Mouse (Mus musculus): ENCODE data around the gene Rpl27.
"Not testable (repeated sequence)": the region's sequence is repeated elsewhere in the genome, so short reads cannot be mapped to it uniquely, and the experiment has no call there.

Rpl27 gene

DNA sequence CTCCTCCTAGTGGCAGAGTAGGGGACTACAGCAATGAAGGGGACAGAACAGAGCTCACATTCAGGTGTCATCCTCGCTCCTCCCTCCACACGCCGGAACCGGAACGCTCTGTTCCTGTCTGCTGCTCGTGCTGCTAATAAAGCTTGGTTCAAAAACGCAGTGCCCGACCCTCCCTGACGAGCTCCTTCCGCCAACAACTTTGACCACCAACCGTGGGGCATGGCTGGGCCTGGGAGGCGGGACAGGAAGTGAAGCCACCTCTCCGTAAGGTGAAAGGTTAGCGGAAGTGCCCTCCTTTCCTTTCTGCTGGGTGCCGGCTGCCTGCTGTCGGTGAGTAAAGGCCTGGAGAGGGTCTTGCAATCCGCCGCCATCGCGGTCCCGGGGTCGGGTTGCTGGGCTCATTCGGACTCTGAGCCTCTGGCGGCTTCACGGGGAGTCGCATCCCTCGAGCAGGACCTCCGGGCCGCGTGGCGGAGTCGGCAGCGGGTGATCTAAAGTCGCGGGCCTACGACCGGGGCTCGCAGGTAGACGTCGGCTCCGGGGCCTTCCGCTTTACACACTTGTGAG is at the start of gene Rpl27:
Rpl27 (plus strand) TSS at position 172 of the 567 bp plus-strand sequence.
- DNase-seq = peak; percentile 99

DNA sequence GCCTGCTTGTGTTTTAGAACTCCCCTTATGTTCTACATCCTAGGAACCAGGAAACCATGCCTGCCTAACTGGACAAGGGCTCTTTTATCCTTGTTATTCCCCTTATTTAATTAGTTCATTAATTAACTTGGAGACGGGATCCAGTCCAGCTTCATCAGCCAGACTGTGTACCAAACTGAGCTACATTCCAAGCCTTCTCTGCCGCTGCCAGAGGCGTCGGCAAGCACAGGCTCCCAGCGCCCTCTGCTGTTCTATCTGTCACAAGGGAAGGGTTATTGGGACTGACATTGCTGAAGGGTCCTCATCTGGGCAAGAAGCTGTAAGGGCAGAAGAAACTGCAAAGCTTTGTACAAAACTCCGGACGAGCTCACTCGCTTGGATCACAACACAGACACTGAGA is 47.0 kb upstream of the Rpl27 start:
- DNase-seq = peak; percentile 85

DNA sequence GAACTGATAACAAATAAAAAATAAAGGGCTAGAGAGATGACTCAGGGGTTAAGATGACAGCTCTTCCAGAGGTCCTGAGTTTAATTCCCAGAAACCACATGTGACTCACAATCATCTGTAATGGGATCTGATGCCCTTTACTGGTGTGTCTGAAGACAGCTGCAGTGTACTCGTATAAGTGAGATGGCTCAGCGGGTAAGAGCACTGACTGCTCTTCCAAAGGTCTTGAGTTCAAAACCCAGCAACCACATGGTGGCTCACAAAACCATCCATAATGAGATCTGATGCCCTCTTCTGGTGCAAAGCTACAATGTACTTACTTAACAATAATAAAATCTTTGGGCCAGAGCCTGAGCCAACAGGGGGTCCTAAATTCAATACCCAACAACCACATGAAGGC is 26.8 kb upstream of the Rpl27 start:
- no peak for DNase-seq

DNA sequence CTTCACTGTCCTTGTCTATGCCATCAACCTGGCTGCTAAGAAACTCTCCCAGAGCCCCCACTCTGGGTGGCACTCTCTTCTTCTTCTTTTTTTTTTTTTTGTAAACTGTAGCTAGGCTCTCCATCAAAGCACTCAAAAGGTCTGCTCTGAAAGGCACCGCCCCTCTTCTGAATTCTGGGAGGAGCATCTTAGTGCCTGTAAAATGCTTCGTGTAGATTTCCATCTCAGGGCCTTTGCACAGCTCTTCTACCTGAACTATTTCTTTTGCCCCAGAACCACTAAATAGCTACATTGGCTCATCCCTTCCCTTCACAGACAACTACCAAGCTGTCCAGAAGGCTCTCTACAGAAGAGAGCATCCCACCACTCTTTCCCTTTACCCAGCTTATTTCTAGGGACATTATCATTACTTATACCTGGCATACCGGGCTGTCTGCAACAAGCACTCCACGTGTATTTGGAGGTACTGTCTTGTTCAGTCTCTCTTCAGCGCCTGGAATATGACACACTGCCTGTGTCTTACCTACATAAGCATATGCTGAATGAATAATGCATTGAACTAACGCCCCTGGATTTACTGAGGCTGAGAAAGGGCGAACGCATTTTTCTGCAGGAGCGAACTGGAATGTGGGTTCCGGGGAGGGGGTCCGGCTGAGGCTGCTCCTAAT is 25.5 kb upstream of the Rpl27 start:
- peak; percentile 32 for DNase-seq

DNA sequence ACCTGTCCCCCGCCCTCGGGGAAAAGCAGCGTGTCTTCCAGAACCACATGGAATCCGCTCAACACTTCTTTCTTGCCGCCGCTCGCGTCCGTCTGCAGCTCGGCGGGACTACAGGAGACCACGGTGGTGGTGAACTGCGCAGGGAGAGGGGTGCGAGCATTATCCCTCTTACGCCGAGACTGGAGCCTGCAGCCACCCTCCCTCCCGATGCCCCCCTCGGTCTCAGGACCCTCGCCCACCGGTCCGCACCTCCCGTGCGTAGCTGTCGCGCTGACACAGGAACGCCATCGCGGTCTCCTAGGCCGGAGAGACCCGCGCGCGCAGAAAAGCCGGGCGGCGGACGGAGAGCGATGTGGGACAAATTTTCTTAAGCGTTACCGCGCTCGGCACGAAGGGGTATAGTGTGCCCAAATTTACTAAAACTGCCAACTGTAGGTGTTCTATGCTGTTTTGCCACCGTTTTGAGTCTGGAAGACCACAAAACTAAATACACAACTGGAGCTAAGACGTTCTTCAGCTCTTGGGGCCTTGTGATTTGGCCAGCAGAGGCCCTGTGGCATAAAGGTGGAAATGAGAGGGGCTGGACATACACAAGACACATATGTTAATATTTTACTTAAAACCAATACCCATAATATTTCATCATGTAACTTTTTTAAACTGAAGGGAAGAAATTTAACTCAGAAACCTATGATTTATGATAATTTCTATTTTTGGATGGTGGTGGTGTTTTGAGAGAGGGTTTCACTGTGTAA is 24.8 kb upstream of the Rpl27 start, which contains the start of gene Aarsd1:
Aarsd1 (minus strand) TSS at position 515 of the 755 bp plus-strand sequence.
- DNase-seq = peak; percentile 93

DNA sequence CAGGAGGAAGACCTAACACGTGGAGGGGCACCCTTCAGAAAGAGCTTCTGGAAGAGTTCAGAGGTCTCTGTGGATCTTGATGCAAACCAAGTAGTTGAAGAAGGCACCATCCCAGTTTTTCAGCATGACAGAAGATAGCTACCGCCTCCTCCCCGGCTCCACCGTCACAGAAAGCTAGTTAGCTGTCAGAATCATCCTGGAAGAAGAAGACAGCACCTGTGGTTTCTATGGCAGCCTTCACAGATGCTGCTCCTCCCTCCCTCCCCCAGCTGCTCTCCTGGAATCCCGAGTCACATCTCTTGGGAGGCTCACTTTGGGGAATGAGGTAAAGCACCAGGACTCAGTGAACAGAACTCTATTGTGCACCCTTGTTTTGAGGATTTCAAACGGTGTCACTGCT is 23.1 kb upstream of the Rpl27 start:
- no peak for DNase-seq

DNA sequence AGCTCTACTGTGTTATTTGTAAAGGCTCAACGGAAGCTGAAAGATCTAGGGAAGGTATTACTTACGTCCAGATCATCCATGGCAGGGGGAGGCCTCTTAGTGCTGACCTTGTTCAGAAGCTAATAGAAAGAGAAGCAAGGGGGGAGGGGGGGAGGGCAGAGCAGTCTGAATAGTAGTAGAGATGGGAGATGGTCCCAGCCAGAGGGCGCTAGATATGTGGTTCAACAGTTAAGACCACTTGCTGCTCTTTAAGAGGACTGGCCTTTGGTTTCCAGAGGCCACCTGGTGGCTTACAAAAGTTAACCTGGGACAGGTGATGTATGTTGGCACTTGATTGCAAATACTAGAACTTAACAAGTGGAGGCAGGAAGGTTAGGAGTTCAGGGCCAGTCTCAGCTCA is 22.5 kb upstream of the Rpl27 start:
- peak; percentile 26 for DNase-seq

DNA sequence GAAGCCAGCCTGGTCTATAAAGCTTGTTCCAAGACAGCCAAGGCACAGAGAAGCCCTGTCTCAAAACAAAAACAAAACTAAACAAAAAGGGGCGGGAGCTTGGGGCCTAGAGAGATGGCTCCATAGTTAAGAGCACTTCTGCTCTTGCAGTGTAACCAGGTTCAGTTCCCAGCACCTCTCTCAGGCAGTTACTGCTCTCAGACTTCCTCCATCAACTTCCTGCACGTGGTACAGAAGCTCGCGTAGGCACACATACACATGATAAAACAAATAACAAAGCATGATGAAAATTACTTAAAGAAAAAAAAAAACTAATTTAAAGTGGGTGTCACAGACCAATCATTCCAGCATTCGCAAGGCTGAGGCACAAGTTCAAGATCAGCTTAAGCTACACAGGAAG is 21.9 kb upstream of the Rpl27 start:
- DNase-seq = no peak

DNA sequence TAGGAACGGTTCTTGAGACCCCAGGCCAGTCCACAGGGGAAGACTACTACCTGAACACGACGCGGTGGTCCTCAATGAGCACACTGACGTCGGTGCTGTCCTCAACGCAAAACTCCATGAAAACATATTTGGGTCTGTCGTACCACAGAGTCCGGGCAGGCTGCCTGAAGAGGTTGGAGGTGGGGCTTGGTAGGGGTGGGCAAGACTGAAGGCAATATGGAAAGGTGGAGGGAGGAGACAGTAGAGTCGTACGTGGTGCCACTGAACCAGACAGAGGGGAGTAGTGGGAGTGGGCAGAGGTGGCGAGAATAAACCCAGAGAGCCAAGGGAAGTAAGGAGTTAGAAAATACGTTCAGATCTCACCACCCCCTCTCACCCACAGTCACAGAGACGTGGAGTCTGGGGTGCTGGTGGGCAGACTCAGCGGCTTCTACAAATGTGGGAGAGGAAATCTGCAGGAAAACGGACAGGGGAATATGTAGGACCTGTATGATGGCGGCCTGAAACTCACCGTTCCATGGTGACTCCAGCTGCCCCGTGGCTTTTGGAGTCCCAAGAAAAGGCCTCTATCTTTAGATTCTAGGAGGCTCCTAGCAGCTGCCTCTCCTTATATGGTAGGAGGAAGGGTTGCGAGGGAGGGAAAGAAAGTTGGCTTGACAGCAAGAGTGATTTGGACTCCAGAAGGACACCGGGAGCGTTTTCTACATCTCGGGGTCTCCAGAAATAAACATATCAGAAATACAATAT is 17.8 kb upstream of the Rpl27 start, which contains the start of gene Gm27029:
Gm27029 (minus strand) TSS at position 692 of the 747 bp plus-strand sequence.
- DNase-seq = peak; percentile 44

DNA sequence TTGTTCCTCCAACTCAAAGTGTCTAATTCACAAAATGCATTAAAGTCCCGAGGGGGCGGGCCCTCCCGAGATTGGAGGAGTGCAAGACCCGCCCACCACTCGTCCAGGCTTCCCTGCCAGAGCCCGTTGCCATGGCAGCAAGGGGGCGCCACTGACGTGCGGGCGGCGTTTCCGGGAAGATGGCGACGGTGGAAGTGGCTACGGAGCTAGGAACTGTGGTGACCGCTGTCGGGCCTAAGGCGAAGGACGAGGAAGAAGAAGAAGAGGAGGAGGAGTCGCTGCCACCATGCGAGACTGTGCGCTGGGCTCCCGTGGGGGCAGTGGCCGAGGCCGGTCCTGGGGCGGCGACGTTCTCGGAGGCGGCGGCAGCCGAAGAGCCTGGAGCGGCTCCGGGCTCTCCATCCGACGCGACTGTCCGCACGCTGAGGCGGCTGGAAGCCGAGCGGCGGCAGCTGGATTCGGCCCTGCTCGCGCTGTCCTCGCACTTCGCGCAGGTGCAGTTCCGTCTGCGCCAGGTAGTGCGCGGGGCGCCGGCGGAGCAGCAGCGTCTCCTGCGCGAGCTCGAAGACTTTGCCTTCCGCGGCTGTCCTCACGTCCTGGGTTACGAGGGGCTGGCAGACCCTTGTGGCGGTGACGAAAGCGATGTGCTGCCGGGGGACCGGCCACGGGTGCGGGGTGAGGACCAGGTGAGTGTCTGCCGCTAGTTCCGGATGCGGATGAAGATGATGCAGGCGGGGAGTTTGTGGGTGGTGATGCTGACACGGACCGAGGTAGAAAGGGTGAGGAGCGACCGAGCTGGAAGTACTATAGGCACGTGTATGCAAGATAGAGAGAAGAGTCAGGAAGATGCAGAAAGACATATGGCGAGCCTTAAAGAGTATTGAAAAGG is 16.9 kb upstream of the Rpl27 start, which contains the start of the genes Rundc1 and Ptges3l:
Rundc1 (plus strand) TSS at position 161 of the 889 bp plus-strand sequence.
Ptges3l (minus strand) TSS at position 409 of the 889 bp plus-strand sequence.
- peak; percentile 99 for DNase-seq

DNA sequence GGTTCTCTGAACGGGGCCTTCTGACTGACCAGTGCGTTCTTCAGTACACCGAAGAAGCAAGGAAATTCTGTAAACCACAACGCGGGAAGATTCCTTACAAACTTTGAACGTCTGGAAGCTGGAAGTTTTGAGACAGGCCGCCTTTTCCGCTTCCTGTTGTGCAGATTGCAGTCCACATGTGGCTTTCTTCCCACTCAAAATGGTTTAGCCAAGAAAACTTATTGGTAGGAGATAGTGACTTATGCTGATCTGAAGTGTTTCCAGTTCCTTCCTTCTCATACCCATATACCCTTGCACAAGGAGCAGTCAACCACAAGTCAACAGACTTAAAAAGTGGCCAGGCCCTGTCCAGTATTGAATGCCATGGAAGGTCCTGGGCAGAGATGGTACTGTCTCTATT is 15.9 kb upstream of the Rpl27 start:
- no peak for DNase-seq

DNA sequence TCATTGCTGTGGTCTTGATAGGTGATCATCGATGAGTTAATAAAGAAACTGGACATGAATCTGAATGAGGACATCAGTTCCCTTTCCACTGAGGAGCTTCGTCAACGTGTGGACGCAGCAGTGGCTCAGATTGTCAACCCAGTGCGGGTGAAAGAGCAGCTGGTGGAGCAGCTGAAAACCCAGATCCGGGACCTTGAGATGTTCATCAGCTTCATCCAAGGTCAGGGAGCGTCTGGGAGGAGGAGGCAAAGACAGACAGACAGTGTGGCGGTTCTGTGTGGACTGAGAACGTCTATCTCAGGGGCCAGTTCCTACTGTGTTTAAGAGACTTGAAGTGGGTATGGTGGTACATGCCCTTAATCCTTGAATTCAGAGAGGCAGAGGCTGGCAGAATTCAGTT is 10.8 kb upstream of the Rpl27 start:
- DNase-seq = no peak

DNA sequence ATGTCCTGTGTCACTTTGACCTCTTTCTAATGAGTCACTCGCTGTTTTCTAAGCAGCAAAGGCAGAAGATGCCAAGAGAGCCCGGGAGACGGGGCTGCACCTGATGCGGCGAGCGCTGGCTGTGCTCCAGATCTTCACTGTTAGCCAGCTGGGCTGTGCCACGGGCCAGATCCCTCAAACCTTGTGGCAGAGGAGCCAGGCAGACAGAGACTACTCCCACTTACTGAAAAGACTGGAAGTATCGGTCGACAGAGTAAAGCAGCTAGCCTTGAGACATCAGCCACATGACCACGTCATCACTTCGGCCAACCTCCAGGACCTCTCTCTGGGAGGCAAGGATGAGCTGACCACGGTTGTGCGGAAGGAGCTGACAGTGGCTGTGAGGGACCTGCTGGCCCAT is 8.7 kb upstream of the Rpl27 start:
- DNase-seq = no peak

DNA sequence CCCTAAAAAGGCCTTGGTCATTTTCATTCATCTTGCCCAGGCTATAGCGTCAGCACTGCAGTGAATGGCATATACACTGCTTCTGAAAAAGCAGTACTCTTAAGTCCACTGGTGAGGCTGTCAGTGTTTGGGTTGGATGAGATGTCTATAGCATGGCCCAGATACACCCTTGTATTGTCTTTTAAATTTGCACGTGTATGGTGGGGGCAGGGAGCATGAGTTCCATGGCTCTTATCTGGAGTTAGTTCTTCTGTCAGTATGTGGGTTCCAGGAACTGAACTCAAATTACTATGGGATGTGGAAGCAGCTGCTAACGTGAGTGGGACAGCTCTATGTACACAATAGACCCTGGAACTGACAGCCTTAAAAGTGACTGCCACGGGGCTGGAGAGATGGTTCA is 6.3 kb upstream of the Rpl27 start:
- no peak for DNase-seq

DNA sequence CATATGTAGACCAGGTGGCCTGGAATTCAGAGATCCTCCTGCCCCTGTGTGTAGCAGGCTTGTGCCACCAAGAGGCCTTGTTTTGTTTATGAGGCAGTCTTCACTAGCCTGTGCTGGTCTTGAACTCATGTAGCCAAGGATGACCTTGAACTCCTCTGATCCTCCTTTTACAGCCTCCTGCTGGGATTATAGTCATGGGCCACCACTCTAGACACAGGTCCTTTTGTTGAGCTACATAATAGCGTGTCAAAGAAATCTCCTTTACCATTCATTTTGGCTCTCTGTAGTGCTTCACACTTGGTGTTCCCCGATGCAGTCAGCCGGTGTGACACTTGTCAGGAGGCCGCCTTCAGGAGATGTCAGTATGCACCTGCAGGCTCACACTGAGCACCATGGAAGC is 5.2 kb upstream of the Rpl27 start:
- DNase-seq = no peak

DNA sequence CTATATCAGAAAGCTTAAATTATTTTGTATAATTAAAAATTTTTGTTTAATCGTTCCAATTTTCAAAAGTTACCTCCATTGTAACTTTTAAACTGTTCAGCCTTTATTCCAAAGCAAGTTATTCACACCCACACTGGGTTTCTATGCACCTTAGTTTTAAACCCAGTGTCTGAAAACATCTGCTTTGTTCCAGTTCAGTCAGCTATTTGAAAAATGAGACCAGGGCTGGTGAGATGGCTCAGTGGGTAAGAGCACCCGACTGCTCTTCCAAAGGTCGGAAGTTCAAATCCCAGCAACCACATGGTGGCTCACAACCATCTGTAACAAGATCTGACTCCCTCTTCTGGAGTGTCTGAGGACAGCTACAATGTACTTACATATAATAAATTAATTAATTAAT is 4.1 kb upstream of the Rpl27 start:
- DNase-seq = not testable (repeated sequence)

DNA sequence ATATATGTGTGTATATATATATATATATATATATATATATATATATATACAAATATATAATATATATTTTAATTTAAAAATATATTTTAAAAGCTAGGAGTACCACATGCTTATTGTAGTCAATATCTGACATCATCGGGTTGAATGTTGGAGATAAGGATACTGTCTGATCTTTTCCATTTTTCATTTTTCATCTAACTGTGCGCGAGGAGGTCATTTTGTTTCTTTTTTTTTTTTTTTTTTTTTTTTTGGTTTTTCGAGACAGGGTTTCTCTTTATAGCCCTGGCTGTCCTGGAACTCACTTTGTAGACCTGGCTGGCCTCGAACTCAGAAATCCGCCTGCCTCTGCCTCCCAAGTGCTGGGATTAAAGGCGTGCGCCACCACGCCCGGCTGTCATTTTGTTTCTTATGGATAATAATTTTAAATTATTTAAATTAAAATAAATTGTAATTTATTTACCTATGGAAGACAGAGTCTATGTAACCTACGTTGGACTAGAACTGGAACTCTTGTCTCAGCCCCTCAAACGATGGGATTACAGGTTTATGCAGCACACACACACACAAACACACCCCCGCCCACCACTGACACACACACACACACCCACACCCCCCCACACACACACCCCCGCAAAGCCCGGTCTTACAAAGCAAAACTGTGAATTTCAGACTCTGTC is 510 bp upstream of the Rpl27 start:
- DNase-seq = not testable (repeated sequence)

DNA sequence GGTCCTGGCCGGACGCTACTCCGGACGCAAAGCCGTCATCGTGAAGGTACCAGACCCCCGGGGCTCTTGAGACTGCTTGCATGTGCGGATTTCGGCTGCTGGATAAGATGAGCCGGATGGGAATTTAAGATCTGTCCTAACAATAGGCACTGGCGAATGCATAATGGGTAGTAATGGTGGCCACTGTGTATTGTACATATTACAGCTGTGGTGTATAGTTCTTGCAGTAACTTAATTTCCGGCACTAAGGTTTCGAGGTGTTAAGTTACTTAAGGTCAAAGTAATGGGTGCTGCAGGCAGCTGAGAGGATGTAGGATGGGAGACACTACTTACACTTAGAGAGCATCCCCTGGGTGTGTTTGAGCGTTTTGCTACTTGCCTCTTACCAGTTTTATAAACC is 662 bp downstream of the Rpl27 start:
- DNase-seq = no peak

DNA sequence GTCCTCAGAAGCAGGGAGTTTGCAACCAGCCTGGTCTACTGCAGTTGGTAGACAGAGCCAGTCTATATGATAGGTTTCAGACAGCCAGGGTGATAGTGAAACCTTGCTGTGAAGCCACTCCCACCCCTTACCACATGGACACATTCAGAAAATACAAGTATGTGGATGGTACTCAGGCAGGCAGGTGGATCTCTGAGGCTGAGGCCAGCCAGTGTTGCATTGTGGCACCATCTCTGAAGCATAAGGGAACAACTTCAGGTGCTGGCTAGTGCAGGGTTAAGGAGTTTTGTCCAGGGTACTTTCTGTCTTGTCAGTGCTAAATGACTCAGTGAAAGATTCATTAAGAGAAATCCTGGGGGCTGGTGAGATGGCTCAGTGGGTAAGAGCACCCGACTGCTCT is 4.2 kb downstream of the Rpl27 start:
- DNase-seq = no peak

DNA sequence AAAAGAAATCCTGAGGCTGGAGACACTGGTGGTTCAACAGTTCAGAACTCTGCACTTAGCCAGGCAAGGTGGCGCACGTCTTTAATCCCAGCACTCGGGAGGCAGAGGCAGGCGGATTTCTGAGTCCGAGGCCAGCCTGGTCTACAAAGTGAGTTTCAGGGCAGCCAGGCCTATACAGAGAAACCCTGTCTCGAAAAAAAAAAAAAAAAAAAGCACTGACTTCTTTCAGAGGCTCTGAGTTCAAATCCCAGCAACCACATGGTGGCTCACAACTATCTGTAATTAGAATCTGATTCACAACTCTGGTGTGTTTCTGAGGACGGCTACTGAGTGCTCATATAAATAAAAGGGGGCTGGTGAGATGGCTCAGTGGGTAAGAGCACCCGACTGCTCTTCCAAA is 4.8 kb downstream of the Rpl27 start:
- DNase-seq = not testable (repeated sequence)

DNA sequence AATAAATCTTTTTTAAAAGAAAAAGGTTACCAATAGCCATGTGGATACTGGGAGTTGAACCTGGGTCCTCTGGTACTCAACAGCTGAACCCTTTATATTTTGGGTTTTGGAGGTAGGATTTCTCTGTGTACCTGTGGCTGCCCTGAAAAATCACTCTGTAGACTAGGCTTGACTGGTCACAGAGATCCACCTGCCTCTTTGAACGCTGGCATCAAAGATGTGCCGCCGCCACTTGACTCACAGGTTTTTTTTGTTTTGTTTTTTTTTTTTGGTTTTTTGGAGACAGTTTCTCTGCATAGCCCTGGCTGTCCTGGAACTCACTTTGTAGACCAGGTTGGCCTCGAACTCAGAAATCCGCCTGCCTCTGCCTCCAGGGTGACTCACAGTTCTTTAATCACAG is 5.7 kb downstream of the Rpl27 start:
- no peak for DNase-seq
